Mouse (Mus musculus) embryonic facial prominence, embryonic 11.5 days (tissue): ENCODE results near the gene Gadd45gip1. TPM values are rescaled to one million over a fixed set of nuclear protein-coding genes. Genes with fewer than 3 reads are reported as not detected.

Experiments used
- ATAC-seq: fragments of 200-750 bp; cut with Nextera tagmentation; replicated peaks from 2 replicates; pipeline ENCODE4 v1.8.0; 2017; ENCODE audit warnings: low read depth; ENCODE audit not compliant: insufficient number of reproducible peaks, low FRiP score, low TSS enrichment
- DNase-seq: peaks from one replicate; pipeline ENCODE4 v3.0.0-alpha.2; 2015; ENCODE audit warnings: low spot score
- H3K27ac ChIP-seq: fragments of 300-500 bp; sonication (generic); replicated peaks from 2 replicates; pipeline ENCODE4 v1.5.1; 2014; ENCODE audit warnings: mild to moderate bottlenecking, low read depth, low read length, control low read depth
- H3K27me3 ChIP-seq: fragments of 300-500 bp; sonication (generic); 2 replicates; pipeline ENCODE4 v1.6.1; 2014; ENCODE audit warnings: mild to moderate bottlenecking, low read length, moderate library complexity, mixed read lengths; ENCODE audit not compliant: control insufficient read depth, insufficient read depth
- H3K36me3 ChIP-seq: fragments of 300-500 bp; sonication (generic); replicated peaks from 2 replicates; pipeline ENCODE4 v1.6.1; 2014; ENCODE audit warnings: low read depth, mild to moderate bottlenecking, low read length, moderate library complexity, mixed read lengths; ENCODE audit not compliant: control insufficient read depth, insufficient read depth
- H3K4me1 ChIP-seq: fragments of 300-500 bp; sonication (generic); 2 replicates; pipeline ENCODE4 v1.6.1; 2014; ENCODE audit warnings: low read length, mixed read lengths; ENCODE audit not compliant: control insufficient read depth, insufficient read depth
- H3K4me2 ChIP-seq: fragments of 300-500 bp; sonication (generic); 2 replicates; pipeline ENCODE4 v1.6.1; 2014; ENCODE audit warnings: low read depth, mild to moderate bottlenecking, control low read depth, low read length, moderate library complexity
- H3K4me3 ChIP-seq: fragments of 300-500 bp; sonication (generic); 2 replicates; pipeline ENCODE4 v1.5.1; 2014; ENCODE audit warnings: low read depth, low read length, control low read depth
- H3K9ac ChIP-seq: fragments of 300-500 bp; sonication (generic); replicated peaks from 2 replicates; pipeline ENCODE4 v1.6.1; 2014; ENCODE audit warnings: mild to moderate bottlenecking, control low read depth, low read length
- H3K9me3 ChIP-seq: fragments of 300-500 bp; sonication (generic); replicated peaks from 2 replicates; pipeline ENCODE4 v1.6.1; 2016; ENCODE audit warnings: mild to moderate bottlenecking, low read length, inconsistent platforms, mixed read lengths; ENCODE audit not compliant: control insufficient read depth
- WGBS: fragments of 180-500 bp; shearing (Covaris S2); extraction: QIAGEN DNeasy Blood & Tissue Kit; methylation state at CpG from one replicate; pipeline ENCODE4 v1.1.7; 2014; 5-methylcytosine and 5-hydroxymethylcytosine counted together
- polyA plus RNA-seq: library from polyadenylated mRNA; unstranded; fragments of >200 nt; fragmentation: Nextera tagmentation; extraction: Ambion mirVana; gene quantifications from 2 replicates; pipeline ENCODE4 v1.2.1, GENCODE M21; 2014

Gene Gadd45gip1
- polyA plus RNA-seq, 1 experiment from 2014 or later: 42.3 TPM

- Histone ChIP-seq H3K27ac (no peak within 1 kb of the TSS; the same call in 1 of the 2 replicates), H3K4me1 (no peaks in the 10 kb centered on the region), H3K4me3 (peak within 1 kb of the TSS; percentile 90), H3K4me2 (peak within 1 kb of the TSS; percentile 84), H3K9me3 (no peaks in the 10 kb centered on the region), H3K27me3 (no peaks in the 10 kb centered on the region), H3K36me3 (peaks cover 15% of the 10 kb centered on the region), H3K9ac (peak within 1 kb of the TSS; percentile 85)
- WGBS: under 1% methylated on average over 39 of the region's 39 CpGs
- ATAC-seq (peak; percentile 75), DNase-seq (peak; percentile 97)
These were observed 25.6 kb downstream of the Gadd45gip1 start, which contains the start of gene Farsa for GRCm38 (mm10) chr8:84856864-84857441. Gene Farsa (plus strand): TSS chr8:84856989.

- peak; percentile 36; the same call in 1 of the 2 replicates for ATAC-seq
- WGBS: 15% methylated on average over 42 of the region's 46 CpGs
- Histone ChIP-seq H3K4me3 (peak within 1 kb of the TSS; percentile 42), H3K9ac (peak within 1 kb of the TSS; percentile 67), H3K4me1 (no peaks in the 10 kb centered on the region), H3K27ac (no peak within 1 kb of the TSS), H3K9me3 (no peaks in the 10 kb centered on the region), H3K36me3 (peaks cover 11% of the 10 kb centered on the region), H3K27me3 (no peaks in the 10 kb centered on the region), H3K4me2 (peak within 1 kb of the TSS; percentile 89)
- DNase-seq: peak; percentile 78
These were observed 40.3 kb downstream of the Gadd45gip1 start, which contains the start of gene Syce2 for GRCm38 (mm10) chr8:84871376-84872308. Gene Syce2 (plus strand): TSS chr8:84872111.

GRCm38 (mm10) chr8:84872309-84872965, 41.1 kb downstream of the Gadd45gip1 start:
- no peaks in the 10 kb centered on the region for H3K4me1 ChIP-seq
- H3K36me3 ChIP-seq: peaks cover 11% of the 10 kb centered on the region
- peak overlapping the region; percentile 89 for H3K4me2 ChIP-seq
- H3K9ac ChIP-seq: peak overlapping the region; percentile 67
- no peaks in the 10 kb centered on the region for H3K9me3 ChIP-seq
- ATAC-seq (peak; percentile 64; the same call in 1 of the 2 replicates), DNase-seq (peak; percentile 44)
- no peak overlapping the region for H3K27ac ChIP-seq
- H3K27me3 ChIP-seq: no peaks in the 10 kb centered on the region
- H3K4me3 ChIP-seq: peak overlapping the region; percentile 42
- 3% methylated on average over 54 of the region's 54 CpGs for WGBS

GRCm38 (mm10) chr8:84873016-84873415, 41.7 kb downstream of the Gadd45gip1 start:
- H3K4me1 ChIP-seq: no peaks in the 10 kb centered on the region
- DNase-seq (no peak), ATAC-seq (no peak)
- no peak overlapping the region; the same call in 1 of the 2 replicates for H3K9ac ChIP-seq
- H3K36me3 ChIP-seq: peaks cover 8% of the 10 kb centered on the region
- H3K4me2 ChIP-seq: peak overlapping the region; percentile 89
- H3K9me3 ChIP-seq: no peaks in the 10 kb centered on the region
- WGBS: 61% methylated on average over 4 of the region's 4 CpGs
- H3K4me3 ChIP-seq: peak overlapping the region; percentile 42
- H3K27me3 ChIP-seq: no peaks in the 10 kb centered on the region
- no peak overlapping the region for H3K27ac ChIP-seq

GRCm38 (mm10) chr8:84874339-84874738, 43.0 kb downstream of the Gadd45gip1 start:
- Histone ChIP-seq H3K9me3 (no peaks in the 10 kb centered on the region), H3K27ac (no peak overlapping the region), H3K9ac (no peak overlapping the region), H3K4me1 (no peaks in the 10 kb centered on the region), H3K36me3 (no peaks in the 10 kb centered on the region), H3K27me3 (no peaks in the 10 kb centered on the region), H3K4me2 (no peak overlapping the region), H3K4me3 (no peak overlapping the region)
- WGBS: 92% methylated on average over 3 of the region's 3 CpGs
- no peak for DNase-seq
- no peak for ATAC-seq

- H3K27me3 ChIP-seq: no peaks in the 10 kb centered on the region
- DNase-seq (no peak), ATAC-seq (no peak)
- no peak overlapping the region for H3K9ac ChIP-seq
- no peaks in the 10 kb centered on the region for H3K4me1 ChIP-seq
- H3K27ac ChIP-seq: no peak overlapping the region
- no peak overlapping the region for H3K4me3 ChIP-seq
- H3K36me3 ChIP-seq: no peaks in the 10 kb centered on the region
- no peaks in the 10 kb centered on the region for H3K9me3 ChIP-seq
- 88% methylated on average over 3 of the region's 3 CpGs for WGBS
- H3K4me2 ChIP-seq: no peak overlapping the region
These were observed 46.1 kb downstream of the Gadd45gip1 start for GRCm38 (mm10) chr8:84877297-84878035.

- ATAC-seq (no peak), DNase-seq (no peak)
- Histone ChIP-seq H3K9ac (no peak overlapping the region), H3K4me1 (no peaks in the 10 kb centered on the region), H3K36me3 (no peaks in the 10 kb centered on the region), H3K27me3 (no peaks in the 10 kb centered on the region), H3K4me2 (no peak overlapping the region), H3K9me3 (no peaks in the 10 kb centered on the region), H3K4me3 (no peak overlapping the region), H3K27ac (no peak overlapping the region)
- WGBS: 79% methylated on average over 1 of the region's 1 CpGs
These were observed 47.6 kb downstream of the Gadd45gip1 start for GRCm38 (mm10) chr8:84878915-84879314.
